In genomic region chr4:100990996-100991395, GRCm38 (mm10) we compare ENCODE assay signal across 11 mouse cellular contexts. TPM values are rescaled to one million over a fixed set of nuclear protein-coding genes. Genes with fewer than 3 reads are reported as not detected.
DNase-seq lines count a peak whose midpoint lies in the region; ATAC-seq and TF ChIP-seq lines count a peak whose summit lies in the region.
"Had no signal": no experiment of that assay in that cellular context is flagged by ENCODE, and none has a peak within 500 bp of the region (broad histone marks: within the 10 kb centered on the region; RNA-seq: fewer than 3 reads in every experiment).

No protein-coding gene starts in this region.

- no peak for TF ChIP-seq POLR2A in cerebellum, adult 2 months (IDR thresholded peaks at IDR 0.05; ENCODE audit: borderline replicate concordance, insufficient read depth, low read length)

- H3K4me3 ChIP-seq in cerebellum, adult 2 months (replicated peaks; ENCODE audit: insufficient read depth, low read depth, low read length): no peak overlapping the region
- no peak overlapping the region for H3K4me3 ChIP-seq in midbrain, embryonic 12.5 days
- H3K4me3 ChIP-seq in midbrain, embryonic 16.5 days (ENCODE audit: low read depth, low read length): no peak overlapping the region
- no peak overlapping the region for H3K4me3 ChIP-seq in kidney, embryonic 15.5 days (replicated peaks)

- no peak overlapping the region for H3K4me2 ChIP-seq in midbrain, embryonic 12.5 days (replicated peaks)
- H3K4me2 ChIP-seq in midbrain, embryonic 16.5 days (ENCODE audit: low read length): no peak overlapping the region
- no peak overlapping the region for H3K4me2 ChIP-seq in kidney, embryonic 15.5 days

- H3K27ac ChIP-seq in cerebellum, adult 2 months (ENCODE audit: insufficient read depth, low read length): no peak overlapping the region
- peak overlapping the region; percentile 31; the same call in 1 of the 2 replicates for H3K27ac ChIP-seq in midbrain, embryonic 12.5 days (replicated peaks)
- H3K27ac ChIP-seq in midbrain, embryonic 16.5 days (ENCODE audit: low read length): no peak overlapping the region
- peak overlapping the region; percentile 78 for H3K27ac ChIP-seq in kidney, embryonic 15.5 days

- H3K9me3 ChIP-seq in midbrain, embryonic 12.5 days: no peaks in the 10 kb centered on the region
- no peaks in the 10 kb centered on the region for H3K9me3 ChIP-seq in midbrain, embryonic 16.5 days (replicated peaks; ENCODE audit: control insufficient read depth, low read length, poor library complexity, severe bottlenecking)
- no peaks in the 10 kb centered on the region for H3K9me3 ChIP-seq in kidney, embryonic 15.5 days (replicated peaks)

- peaks cover 77% of the 10 kb centered on the region for H3K36me3 ChIP-seq in midbrain, embryonic 12.5 days
- H3K36me3 ChIP-seq in midbrain, embryonic 16.5 days (ENCODE audit: control insufficient read depth, insufficient read depth, low read length): peaks cover 10% of the 10 kb centered on the region; the same call in 1 of the 2 replicates
- peaks cover 78% of the 10 kb centered on the region for H3K36me3 ChIP-seq in kidney, embryonic 15.5 days

- WGBS in cerebellum, adult 2 months: 10% methylated on average over 4 of the region's 4 CpGs
- 35% methylated on average over 4 of the region's 4 CpGs for WGBS in midbrain, embryonic 12.5 days
- 26% methylated on average over 4 of the region's 4 CpGs for WGBS in midbrain, embryonic 16.5 days
- 37% methylated on average over 4 of the region's 4 CpGs for WGBS in kidney, embryonic 15.5 days

- H3K27me3 ChIP-seq in cerebellum, adult 2 months (ENCODE audit: control insufficient read depth, insufficient read depth, low read length): no peaks in the 10 kb centered on the region
- H3K27me3 ChIP-seq in midbrain, embryonic 12.5 days: no peaks in the 10 kb centered on the region
- no peaks in the 10 kb centered on the region for H3K27me3 ChIP-seq in midbrain, embryonic 16.5 days (ENCODE audit: control insufficient read depth, insufficient read depth, low read depth, low read length)
- no peaks in the 10 kb centered on the region for H3K27me3 ChIP-seq in kidney, embryonic 15.5 days

- 0 out of 2 replicates have a peak, but pooled peaks have one; percentile 14 for ATAC-seq in midbrain, embryonic 12.5 days (ENCODE audit: low FRiP score, low read depth)
- ATAC-seq in midbrain, embryonic 16.5 days: no peak
- peak; percentile 77 for ATAC-seq in kidney, embryonic 15.5 days (replicated peaks; ENCODE audit: low FRiP score)
- ATAC-seq: activated CD4-positive, CD25-positive, alpha-beta regulatory T cell, adult 4 months had no signal

- DNase-seq in cerebellum, postnatal 4 days (ENCODE audit: low spot score in 2 of 2): peak; percentile 18 to 38
- DNase-seq in cerebellum, adult 2 months: no peak
- DNase-seq in retina, postnatal 1 day: peak; percentile 86
- no peak for DNase-seq in spleen, postnatal 36 days (ENCODE audit: low spot score in 2 of 2)
- no peak for DNase-seq in layer of hippocampus, adult 9-10 months (ENCODE audit: low spot score)

- H3K9ac ChIP-seq in midbrain, embryonic 12.5 days (replicated peaks): no peak overlapping the region
- no peak overlapping the region for H3K9ac ChIP-seq in midbrain, embryonic 16.5 days (ENCODE audit: low read depth, low read length)
- H3K9ac ChIP-seq in kidney, embryonic 15.5 days: no peak overlapping the region

- H3K4me1 ChIP-seq in cerebellum, adult 2 months (ENCODE audit: control insufficient read depth, insufficient read depth, low read length): 0 out of 2 replicates have a peak, but pooled peaks cover 6% of the 10 kb centered on the region
- H3K4me1 ChIP-seq in midbrain, embryonic 12.5 days: peaks cover 19% of the 10 kb centered on the region; the same call in 1 of the 2 replicates
- peaks cover 22% of the 10 kb centered on the region for H3K4me1 ChIP-seq in midbrain, embryonic 16.5 days (ENCODE audit: control insufficient read depth, insufficient read depth, low read length)
- peaks cover 49% of the 10 kb centered on the region for H3K4me1 ChIP-seq in kidney, embryonic 15.5 days

- TF ChIP-seq CTCF in cerebellum, adult 2 months (IDR thresholded peaks at IDR 0.05; ENCODE audit: borderline replicate concordance, insufficient read depth, low read depth, low read length): no peak

RNA-seq across cellular contexts. Expression of gene Gm10577, which starts 29.5 kb away (rescaled TPM):
- not detected in 2 replicates for polyA plus RNA-seq in cerebellum, adult 2 months (2012; rRNA removed)
- not detected in 2 replicates for polyA plus RNA-seq in midbrain, embryonic 12.5 days (2016; fragmentation: Nextera tagmentation; extraction: Ambion mirVana)
- polyA plus RNA-seq in midbrain, embryonic 16.5 days (2015; fragmentation: Nextera tagmentation; extraction: Ambion mirVana): not detected in 2 replicates
- not detected in 2 replicates for polyA plus RNA-seq in kidney, embryonic 15.5 days (2015; fragmentation: Nextera tagmentation; extraction: Ambion mirVana)
- polyA plus RNA-seq: activated CD4-positive, CD25-positive, alpha-beta regulatory T cell, adult 4 months; heart, postnatal 0 days; limb, embryonic 11.5 days had no signal

Comparison
In these comparisons a context has a peak if more than half of its experiments do, and no peak if none do; other contexts are left out.
1. DNase-seq: peak in cerebellum, postnatal 4 days (2 of 2) and retina, postnatal 1 day (single experiment); none in cerebellum, adult 2 months (0 of 2), spleen, postnatal 36 days (0 of 2) and layer of hippocampus, adult 9-10 months (single experiment).
2. H3K27ac ChIP-seq: peak in midbrain, embryonic 12.5 days (single experiment) and kidney, embryonic 15.5 days (single experiment); none in cerebellum, adult 2 months (single experiment) and midbrain, embryonic 16.5 days (single experiment).